Mouse (Mus musculus) adrenal gland, adult 2 months (tissue): ENCODE data around the gene 1700017N19Rik. TPM values are rescaled to one million over a fixed set of nuclear protein-coding genes. Genes with fewer than 3 reads are reported as not detected.
"Not testable (repeated sequence)": the region's sequence is repeated elsewhere in the genome, so short reads cannot be mapped to it uniquely, and the experiment has no call there.

ENCODE experiments used
- DNase-seq: peaks from one replicate; pipeline ENCODE4 v3.0.0; 2021
- long read RNA-seq: library from polyadenylated mRNA; stranded (forward); transcript quantifications from one replicate; pipeline ENCODE4 v2.0.0, GENCODE M21; 2021
- polyA plus RNA-seq: library from polyadenylated mRNA; depleted of rRNA; stranded (reverse); fragments of >200 nt; gene quantifications from 2 replicates; pipeline ENCODE4 v1.2.3, GENCODE M21; 2012; rRNA removed
- total RNA-seq, 2 experiments: library from RNA; stranded (reverse); gene quantifications; 2 replicates each; pipeline ENCODE4 v1.2.3; 2021

Gene 1700017N19Rik
- total RNA-seq (not detected), polyA plus RNA-seq (not detected in 2 replicates)
- long read RNA-seq, result 0 reads

GRCm38 (mm10) chr10:100590323-100590722, at the start of gene 1700017N19Rik, which contains the start of gene 4930430F08Rik:
TSS of gene 1700017N19Rik (plus strand) at chr10:100590484.
TSS of gene 4930430F08Rik (minus strand) at chr10:100590423.
- DNase-seq, result no peak

DNA sequence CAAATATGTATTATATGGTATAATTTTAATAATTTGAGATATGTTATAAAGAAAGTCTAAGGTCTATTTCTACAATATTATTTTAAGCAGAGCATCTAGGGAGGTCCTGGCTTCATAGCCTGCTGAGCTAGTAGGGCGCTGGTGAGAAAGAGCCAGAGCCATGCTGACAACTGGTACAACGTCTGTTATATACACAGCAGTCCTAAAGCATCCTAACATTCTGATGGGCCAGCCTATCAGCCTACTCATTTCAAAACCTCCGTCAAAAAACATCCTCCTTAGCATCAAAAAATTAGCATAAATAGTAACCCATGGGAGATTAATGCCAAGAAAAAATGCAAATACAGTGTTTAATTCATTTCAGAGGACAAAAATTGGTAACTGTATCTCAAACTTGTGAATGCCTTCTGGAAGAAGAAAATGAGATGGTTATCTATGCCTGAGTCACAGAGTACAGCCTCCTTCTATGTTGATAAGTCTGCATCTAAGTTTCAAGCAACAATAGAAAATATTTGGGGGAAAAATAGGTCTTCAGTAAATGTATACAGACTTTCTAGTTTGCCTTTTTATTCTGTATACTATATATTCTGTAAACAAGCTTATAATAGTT, 33.6 kb upstream of the 1700017N19Rik start:
- DNase-seq, result no peak

DNA sequence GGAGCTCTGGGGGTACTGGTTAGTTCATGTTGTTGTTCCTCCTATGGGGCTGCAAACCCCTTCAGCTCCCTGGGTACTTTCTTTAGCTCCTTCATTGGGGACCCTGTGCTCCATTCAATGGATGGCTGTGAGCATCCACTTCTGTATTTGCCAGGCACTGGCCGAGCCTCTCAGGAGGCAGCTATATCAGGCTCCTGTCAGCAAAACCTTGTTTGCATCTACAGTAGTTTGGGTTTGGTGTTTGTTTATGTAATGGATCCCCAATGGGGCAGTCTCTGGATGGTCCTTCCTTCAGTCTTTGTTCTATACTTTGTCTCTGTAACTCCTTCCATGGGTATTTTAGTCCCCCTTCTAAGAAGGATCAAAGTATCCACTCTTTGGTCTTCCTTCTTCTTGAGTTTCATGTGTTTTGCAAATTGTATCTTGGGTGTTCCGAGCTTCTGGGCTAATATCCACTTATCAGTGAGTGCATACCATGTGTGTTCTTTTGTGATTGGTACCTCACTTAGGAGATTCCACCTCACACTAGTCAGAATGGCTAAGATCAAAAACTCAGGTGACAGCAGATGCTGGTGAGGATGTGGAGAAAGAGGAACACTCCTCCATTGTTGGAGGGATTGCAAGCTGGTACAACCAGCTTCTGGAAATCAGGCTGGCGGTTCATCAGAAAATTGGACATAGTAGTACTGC, 29.9 kb upstream of the 1700017N19Rik start:
- not testable (repeated sequence) for DNase-seq

DNA sequence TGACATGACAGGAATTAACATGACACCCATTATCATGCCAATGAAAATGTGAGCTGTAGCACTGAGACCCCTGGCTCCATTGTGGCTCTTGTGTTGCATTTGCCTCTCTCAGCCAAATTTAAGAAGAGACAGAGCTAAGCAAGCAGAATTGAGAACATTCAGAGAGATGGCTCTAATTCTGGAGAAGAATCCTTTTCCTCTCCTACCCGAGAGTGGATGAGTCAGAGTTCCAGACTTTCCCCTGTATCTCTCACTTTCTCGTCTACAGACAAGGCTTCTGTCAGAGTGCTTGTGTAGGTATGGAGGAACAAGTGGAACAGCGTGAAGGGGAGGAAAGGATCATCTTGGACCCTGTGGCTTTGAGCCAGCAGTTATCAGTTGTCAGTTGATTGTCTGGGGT, 26.2 kb upstream of the 1700017N19Rik start:
- no peak for DNase-seq

GRCm38 (mm10) chr10:100571707-100572106, 18.6 kb upstream of the 1700017N19Rik start:
- no peak for DNase-seq

DNA sequence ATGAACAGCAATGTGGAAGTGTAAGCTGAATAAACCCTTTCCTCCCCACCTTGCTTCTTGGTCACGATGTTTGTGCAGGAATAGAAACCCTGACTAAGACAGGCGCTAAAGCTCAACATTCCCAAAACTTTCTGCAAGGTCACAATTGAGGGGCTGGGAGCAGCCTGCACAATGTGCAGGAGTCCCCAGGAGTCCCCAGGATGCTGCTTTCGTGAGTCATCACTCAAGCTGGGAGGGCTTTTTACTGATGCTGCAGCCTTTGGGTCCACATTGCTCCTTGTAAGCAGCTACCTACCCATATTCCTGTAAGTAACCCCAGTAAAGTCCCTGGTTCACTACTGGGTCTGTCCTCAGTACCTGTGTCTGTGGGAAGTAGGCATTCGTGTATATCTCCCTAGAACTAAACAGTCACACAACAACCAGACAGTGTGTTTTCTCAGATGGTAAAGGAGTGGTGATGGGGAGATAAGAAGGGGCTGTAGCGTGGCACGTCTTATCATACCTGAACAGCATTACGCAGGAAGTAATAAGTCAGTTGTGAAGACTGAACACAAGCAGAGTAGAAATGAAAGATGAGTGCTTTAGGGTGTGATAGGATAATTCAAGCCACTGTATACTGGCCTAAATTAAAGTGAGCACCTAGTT, 15.7 kb upstream of the 1700017N19Rik start:
- no peak for DNase-seq

DNA sequence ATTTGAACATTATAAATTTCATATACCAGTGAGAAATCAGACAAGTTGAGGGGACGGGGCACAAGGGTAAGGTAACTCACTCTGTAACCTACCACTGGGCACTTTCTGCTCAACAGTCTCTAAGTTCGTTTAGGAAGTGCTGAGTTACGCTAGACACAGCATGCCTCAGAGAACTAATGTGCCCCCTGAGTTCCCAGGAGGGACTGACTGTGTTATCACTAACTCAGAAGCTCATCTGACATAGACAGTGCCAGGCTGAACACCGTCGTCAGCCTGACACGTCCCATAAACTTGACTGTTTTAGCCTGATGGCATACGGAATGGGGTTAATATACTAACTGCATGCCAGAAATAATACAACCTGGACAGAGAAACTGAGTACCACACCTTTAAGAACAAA, 15.0 kb upstream of the 1700017N19Rik start:
- no peak for DNase-seq

- DNase-seq, result peak; percentile 44
These were observed 6.1 kb upstream of the 1700017N19Rik start for GRCm38 (mm10) chr10:100584178-100584577.

GRCm38 (mm10) chr10:100588524-100588923, 1.8 kb upstream of the 1700017N19Rik start:
- DNase-seq, result no peak

- DNase-seq, result peak; percentile 92
These were observed 1.3 kb upstream of the 1700017N19Rik start for GRCm38 (mm10) chr10:100588932-100589388.

DNA sequence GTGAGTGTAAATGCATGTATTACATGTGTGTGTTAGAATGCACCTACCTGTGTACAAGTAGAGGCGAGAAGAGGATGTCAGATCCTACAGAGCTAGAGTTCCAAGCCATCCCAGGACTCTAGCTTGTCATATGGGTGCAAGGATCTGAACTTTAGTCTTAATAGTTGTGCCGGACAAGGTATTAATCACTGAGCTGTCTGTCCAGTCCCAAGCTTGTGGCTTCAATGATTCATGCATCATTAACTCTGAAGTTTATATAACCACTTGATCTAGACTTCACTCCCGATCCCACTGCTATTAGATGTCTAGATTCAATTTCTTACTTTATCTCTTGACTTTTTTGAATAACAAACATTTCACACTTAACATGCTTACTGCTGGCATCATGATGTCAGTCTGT, 8.1 kb downstream of the 1700017N19Rik start:
- no peak for DNase-seq

- no peak for DNase-seq
These were observed 13.2 kb downstream of the 1700017N19Rik start for GRCm38 (mm10) chr10:100603511-100603910.

DNA sequence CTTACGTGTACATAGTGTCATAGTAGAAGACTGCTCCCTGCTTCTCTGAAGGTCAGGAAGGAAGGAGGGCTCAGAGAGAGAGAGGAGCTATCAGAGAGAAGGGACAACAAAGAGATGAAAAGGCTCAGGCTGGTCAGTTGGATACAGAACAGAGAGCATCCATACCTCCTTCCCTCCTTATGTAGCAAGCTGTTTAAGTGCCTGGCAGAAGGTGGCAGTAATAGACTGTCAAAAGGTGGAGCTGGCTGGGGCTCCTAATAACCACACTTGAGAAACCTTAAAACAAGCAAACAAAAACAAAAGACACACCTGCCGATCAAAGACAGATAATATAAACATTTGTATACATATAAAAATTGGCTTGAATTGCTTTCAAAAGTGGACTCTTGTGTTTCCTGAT, 14.0 kb downstream of the 1700017N19Rik start:
- DNase-seq, result no peak

GRCm38 (mm10) chr10:100617233-100617903, 27.1 kb downstream of the 1700017N19Rik start:
- no peak for DNase-seq

DNA sequence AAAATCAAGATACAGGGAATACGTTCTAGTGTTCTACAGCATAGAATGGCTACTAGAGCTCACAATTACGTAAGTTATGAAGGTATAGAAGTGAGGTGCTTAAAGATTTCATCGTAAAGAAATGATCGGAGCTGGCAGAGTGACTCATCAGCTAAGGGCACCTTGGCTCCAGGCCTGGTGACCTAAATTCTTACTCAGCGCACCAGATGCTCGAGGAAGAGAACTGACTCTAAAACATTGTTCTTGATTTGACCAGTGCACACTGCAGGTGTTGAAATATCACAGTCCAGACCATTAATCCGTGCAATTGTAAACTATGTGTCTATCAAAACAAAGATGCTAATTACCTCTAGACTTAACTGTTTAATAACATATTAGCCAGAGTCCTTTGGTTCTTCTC, 29.2 kb downstream of the 1700017N19Rik start:
- peak; percentile 11 for DNase-seq

DNA sequence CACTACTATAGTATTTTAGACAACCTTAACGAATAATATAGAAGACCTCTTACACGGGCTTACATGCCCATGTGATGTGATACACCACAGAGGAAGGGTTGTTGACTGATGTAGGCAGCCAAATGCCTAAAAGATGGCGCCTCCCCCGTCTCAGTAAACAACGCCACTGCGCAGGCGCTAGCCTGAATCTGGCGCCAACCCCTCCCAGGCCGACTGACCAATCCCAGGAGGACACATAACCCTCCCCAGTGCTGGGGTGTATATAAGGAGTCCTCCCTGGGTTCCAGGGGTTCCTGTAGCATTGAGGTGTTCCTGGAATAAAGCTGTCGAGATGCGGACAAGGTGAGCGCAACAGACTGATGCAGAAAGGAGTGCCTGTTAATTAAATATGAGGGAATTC, 29.8 kb downstream of the 1700017N19Rik start:
- DNase-seq, result no peak

- no peak for DNase-seq
These were observed 32.2 kb downstream of the 1700017N19Rik start for GRCm38 (mm10) chr10:100622494-100622893.

DNA sequence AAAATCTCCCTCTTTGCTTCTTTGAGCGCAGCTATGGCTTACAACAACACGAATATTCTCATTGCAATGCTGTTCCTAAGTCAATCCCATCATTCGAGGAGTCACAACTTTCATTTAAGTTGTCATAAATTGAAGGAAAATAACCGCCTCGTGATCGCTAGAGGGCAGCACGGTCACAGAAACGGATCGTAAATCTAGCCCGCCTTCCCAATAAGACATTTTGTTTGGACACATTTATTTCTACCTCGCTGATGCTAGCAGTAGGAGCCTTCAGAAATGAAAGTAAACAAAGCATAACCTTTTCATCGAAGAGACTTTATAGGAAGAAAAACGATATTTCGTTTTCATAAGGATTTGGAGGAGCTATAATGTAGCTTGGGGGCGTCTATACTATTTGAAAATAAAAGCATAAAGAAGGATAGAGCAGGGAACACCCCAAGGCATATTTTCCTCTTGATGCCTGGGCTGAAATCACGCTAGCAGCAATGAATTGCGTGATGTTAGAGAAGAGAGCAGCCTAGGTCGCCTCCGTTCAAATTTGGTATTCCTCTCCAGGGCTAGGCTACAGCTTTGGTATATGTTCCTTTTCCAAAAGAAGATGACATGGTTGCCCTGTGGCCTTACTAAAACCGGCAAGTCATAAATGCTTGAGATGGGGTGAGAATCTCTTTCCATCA, 39.6 kb downstream of the 1700017N19Rik start:
- peak; percentile 19 for DNase-seq

DNA sequence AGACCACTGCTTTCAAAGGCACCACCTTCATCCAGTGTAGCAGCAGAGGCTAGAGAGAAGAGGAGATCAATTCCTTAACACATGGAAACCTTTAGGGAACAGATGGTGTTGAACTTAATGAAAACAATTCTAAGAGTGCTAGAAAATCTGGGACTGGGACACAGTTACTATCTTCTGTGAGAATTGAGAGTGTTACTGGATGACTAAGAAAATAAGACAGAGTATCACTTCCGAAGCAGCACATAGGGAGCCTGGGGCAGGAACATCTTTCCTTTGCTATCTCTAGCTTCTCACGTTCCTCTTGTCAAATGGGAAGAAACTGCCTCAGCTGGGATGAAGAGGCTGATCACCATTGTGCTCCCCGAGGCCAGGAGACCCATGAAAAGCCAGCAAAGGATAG, 52.6 kb downstream of the 1700017N19Rik start:
- no peak for DNase-seq

- no peak for DNase-seq
These were observed 55.1 kb downstream of the 1700017N19Rik start for GRCm38 (mm10) chr10:100645331-100645935.

DNA sequence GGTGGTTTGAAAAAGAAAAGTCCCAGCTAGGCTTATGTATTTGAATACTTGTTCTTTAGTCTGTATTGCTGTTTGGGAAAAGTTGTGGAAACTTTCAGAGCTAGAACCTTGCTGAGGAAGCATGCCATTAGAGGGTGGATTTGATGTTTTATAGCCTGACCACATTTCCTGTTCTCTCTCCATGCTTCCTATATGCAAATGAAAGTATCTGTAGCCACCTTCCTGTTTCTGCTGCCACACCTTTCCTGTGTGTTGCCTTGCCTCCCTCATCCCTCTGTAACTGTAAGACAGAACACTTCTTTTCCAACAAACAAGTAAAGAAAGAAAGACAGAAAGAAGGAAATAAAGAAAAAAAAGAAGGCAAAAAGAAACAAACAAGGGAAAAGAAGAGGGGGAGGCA, 63.9 kb downstream of the 1700017N19Rik start:
- no peak for DNase-seq
